Mouse (Mus musculus): ENCODE measurements around the gene Prpf8. TPM values are rescaled to one million over a fixed set of nuclear protein-coding genes. Genes with fewer than 3 reads are reported as not detected.

The Prpf8 gene
- total and polyA plus RNA-seq, 3 experiments = 187 to 345 (median 246) TPM

DNA sequence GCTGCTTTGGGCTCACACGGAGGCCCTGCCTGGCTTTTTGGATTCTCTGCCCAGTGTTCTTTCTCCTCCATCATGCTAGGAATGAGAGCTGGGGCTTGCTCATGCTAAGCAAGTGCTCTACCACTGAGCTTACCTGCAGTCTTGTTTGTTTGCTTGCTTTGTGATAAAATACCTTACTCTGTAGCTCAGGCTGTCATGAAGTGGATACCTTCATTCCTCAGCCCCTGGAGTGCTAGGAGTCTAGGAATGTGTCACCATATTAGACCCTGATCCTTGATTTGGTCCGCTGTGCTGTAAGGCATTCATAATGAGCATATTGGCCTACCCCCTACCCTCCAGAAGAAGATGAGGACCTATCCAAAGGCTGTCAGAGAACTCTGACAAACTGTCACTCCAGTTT, 36.2 kb downstream of the Prpf8 start:
- DNase-seq (ENCODE audit: extremely low read depth) = no peak
- H3K9me3 ChIP-seq (replicated peaks; ENCODE audit: low read length) = no peaks in the 10 kb centered on the region
- H3K4me3 ChIP-seq (replicated peaks in 1 of 3; ENCODE audit: low read depth in 2 of 3, low read length in 2 of 3, poor library complexity in 1 of 3) = no peak overlapping the region
- no peaks in the 10 kb centered on the region for H3K79me2 ChIP-seq (replicated peaks; ENCODE audit: control insufficient read depth, extremely low read depth, insufficient read depth, poor library complexity, severe bottlenecking)
- no peak for TF ChIP-seq JUN (IDR thresholded peaks at IDR 0.05; ENCODE audit: insufficient read depth, low read depth, low read length)
- no peak for TF ChIP-seq JUND (conservative IDR thresholded peaks at IDR 0.05; ENCODE audit: low read depth, low read length)
- TF ChIP-seq GABPA (IDR thresholded peaks at IDR 0.05; ENCODE audit: insufficient replicate concordance, low read depth, low read length) = no peak
- TF ChIP-seq IRF4 (IDR thresholded peaks at IDR 0.05; ENCODE audit: low read depth, low read length) = no peak
- TF ChIP-seq TCF12 (IDR thresholded peaks at IDR 0.05; ENCODE audit: low read depth, low read length) = no peak
- TF ChIP-seq NRF1 (IDR thresholded peaks at IDR 0.05; ENCODE audit: low read depth, low read length) = no peak
- TF ChIP-seq SIN3A (IDR thresholded peaks at IDR 0.05; ENCODE audit: low read length) = no peak
- no peak for TF ChIP-seq MAX (IDR thresholded peaks at IDR 0.05; ENCODE audit: low read length)
- TF ChIP-seq MYC (IDR thresholded peaks at IDR 0.05; ENCODE audit: low read depth, low read length) = no peak
- peaks cover 2 to 14% of the 10 kb centered on the region in 2 experiments; a peak in 2 of 4 replicates for H3K4me1 ChIP-seq (ENCODE audit: control insufficient read depth in 1 of 2, insufficient read depth in 2 of 2)
- peaks cover 16 to 75% of the 10 kb centered on the region in 2 experiments for H3K36me3 ChIP-seq (replicated peaks in 1 of 2; ENCODE audit: control insufficient read depth in 1 of 2, insufficient read depth in 1 of 2, low read length in 1 of 2)
- H3K27ac ChIP-seq (ENCODE audit: insufficient read depth, low read depth) = no peak overlapping the region
- dilution Hi-C loops (cut with MboI; ENCODE audit: extremely low pct_ligation_motif_present, extremely low pct_unique_long_range_greater_than_20kb, low sequenced_read_pairs) (no loop called here), in situ Hi-C loops (cut with MboI; ENCODE audit: low pct_ligation_motif_present, low pct_unique_long_range_greater_than_20kb, low sequenced_read_pairs) (no loop called here)
- no peaks in the 10 kb centered on the region for H3K27me3 ChIP-seq (replicated peaks)
- no peak overlapping the region for H3K4me2 ChIP-seq (ENCODE audit: insufficient read depth, low read depth, poor library complexity, severe bottlenecking)
- no peak overlapping the region for H3K9ac ChIP-seq (ENCODE audit: insufficient read depth, low read depth)

DNA sequence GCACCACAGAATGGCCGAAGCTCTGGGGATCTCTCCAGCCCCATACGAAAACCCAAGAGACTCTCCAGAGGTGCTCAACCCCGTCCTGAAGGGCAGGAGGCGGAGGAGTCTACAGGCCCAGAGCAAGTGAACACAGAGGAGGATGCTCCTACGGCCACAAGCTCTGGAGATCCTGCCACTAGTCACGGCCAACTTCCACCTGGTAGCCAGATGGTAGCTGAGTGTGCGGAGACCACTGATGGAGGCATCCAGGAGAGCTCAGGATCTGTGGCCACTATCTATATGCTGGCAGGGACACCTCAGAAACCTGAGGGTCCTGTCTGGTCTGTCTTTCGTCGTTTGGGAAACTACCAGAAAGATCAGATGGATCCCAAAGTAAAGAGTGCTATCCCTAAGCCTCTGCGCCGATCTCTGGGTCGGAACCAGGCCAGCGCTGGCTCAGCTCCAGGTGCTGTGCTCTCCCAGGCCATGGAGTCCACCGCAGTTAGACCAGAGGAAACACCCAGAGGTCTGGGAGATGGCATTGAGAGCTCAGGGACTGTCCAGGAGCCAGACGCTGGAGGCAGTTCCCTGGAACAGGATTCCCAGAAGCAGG, 39.0 kb downstream of the Prpf8 start:
- Histone ChIP-seq H3K4me3 (replicated peaks in 1 of 3; ENCODE audit: low read depth in 2 of 3, low read length in 2 of 3, poor library complexity in 1 of 3) (no peak overlapping the region), H3K27ac (ENCODE audit: insufficient read depth, low read depth) (no peak overlapping the region), H3K27me3 (replicated peaks) (no peaks in the 10 kb centered on the region), H3K9me3 (replicated peaks; ENCODE audit: low read length) (no peaks in the 10 kb centered on the region), H3K9ac (ENCODE audit: insufficient read depth, low read depth) (no peak overlapping the region), H3K79me2 (replicated peaks; ENCODE audit: control insufficient read depth, extremely low read depth, insufficient read depth, poor library complexity, severe bottlenecking) (no peaks in the 10 kb centered on the region), H3K36me3 (replicated peaks in 1 of 2; ENCODE audit: control insufficient read depth in 1 of 2, insufficient read depth in 1 of 2, low read length in 1 of 2) (peaks cover 13 to 66% of the 10 kb centered on the region in 2 experiments), H3K4me1 (ENCODE audit: control insufficient read depth in 1 of 2, insufficient read depth in 2 of 2) (peaks cover 2 to 15% of the 10 kb centered on the region in 2 experiments; a peak in 2 of 4 replicates), H3K4me2 (ENCODE audit: insufficient read depth, low read depth, poor library complexity, severe bottlenecking) (no peak overlapping the region)
- DNase-seq (ENCODE audit: extremely low read depth) = no peak
- dilution Hi-C loops (cut with MboI; ENCODE audit: extremely low pct_ligation_motif_present, extremely low pct_unique_long_range_greater_than_20kb, low sequenced_read_pairs) (no loop called here), in situ Hi-C loops (cut with MboI; ENCODE audit: low pct_ligation_motif_present, low pct_unique_long_range_greater_than_20kb, low sequenced_read_pairs) (no loop called here)
- no peak for TF ChIP-seq ELF1 (IDR thresholded peaks at IDR 0.05; ENCODE audit: low read depth, low read length)
- no peak for TF ChIP-seq CHD1 (IDR thresholded peaks at IDR 0.05; ENCODE audit: low read depth, low read length)
- no peak for TF ChIP-seq USF1 (IDR thresholded peaks at IDR 0.05; ENCODE audit: low read depth, low read length)
- no peak for TF ChIP-seq MXI1 (IDR thresholded peaks at IDR 0.05; ENCODE audit: low read depth, low read length)
- TF ChIP-seq ZKSCAN1 (IDR thresholded peaks at IDR 0.05; ENCODE audit: borderline replicate concordance, low read depth, low read length) = no peak
- TF ChIP-seq MAX (IDR thresholded peaks at IDR 0.05; ENCODE audit: low read length) = no peak
- no peak for TF ChIP-seq JUND (conservative IDR thresholded peaks at IDR 0.05; ENCODE audit: low read depth, low read length)
- TF ChIP-seq PAX5 (IDR thresholded peaks at IDR 0.05; ENCODE audit: low read length) = no peak
- TF ChIP-seq NELFE (IDR thresholded peaks at IDR 0.05; ENCODE audit: low read depth, low read length) = no peak
- TF ChIP-seq RCOR1 (conservative IDR thresholded peaks at IDR 0.05; ENCODE audit: low read depth, low read length) = no peak
- TF ChIP-seq CTCF (conservative IDR thresholded peaks at IDR 0.05 in 1 of 2, IDR thresholded peaks at IDR 0.05 in 1 of 2; ENCODE audit: low read depth in 2 of 2, low read length in 2 of 2) = no peak
- TF ChIP-seq MEF2A (IDR thresholded peaks at IDR 0.05; ENCODE audit: borderline replicate concordance, low read depth, low read length) = no peak
- TF ChIP-seq EP300 (IDR thresholded peaks at IDR 0.05; ENCODE audit: low read length) = no peak

Data from CH12.LX (cell line).